In genomic region chr14:118756566-118756965, GRCm38 (mm10) we compare ENCODE assay signal across 31 mouse cellular contexts. TPM values are rescaled to one million over a fixed set of nuclear protein-coding genes. Genes with fewer than 3 reads are reported as not detected.
DNase-seq lines count a peak whose midpoint lies in the region; ATAC-seq and TF ChIP-seq lines count a peak whose summit lies in the region.
"Had no signal": no experiment of that assay in that cellular context is flagged by ENCODE, and none has a peak within 500 bp of the region (broad histone marks: within the 10 kb centered on the region; RNA-seq: fewer than 3 reads in every experiment).

No protein-coding gene starts in this region.

- TF ChIP-seq CTCF in kidney, adult 2 months (conservative IDR thresholded peaks at IDR 0.05; ENCODE audit: insufficient read depth, insufficient read length, low read depth, low read length) = no peak
- no peak for TF ChIP-seq CTCF in liver, adult 2 months (IDR thresholded peaks at IDR 0.05; ENCODE audit: low read depth, low read length)

- no peak overlapping the region for H3K4me3 ChIP-seq in kidney, adult 2 months (ENCODE audit: insufficient read depth, low read depth, low read length)
- H3K4me3 ChIP-seq in kidney, embryonic 15.5 days (replicated peaks) = no peak overlapping the region
- no peak overlapping the region for H3K4me3 ChIP-seq in liver, adult 2 months (ENCODE audit: insufficient read depth, low read depth, low read length)
- no peak overlapping the region for H3K4me3 ChIP-seq in liver, embryonic 11.5 days (ENCODE audit: low read depth, low read length)
- H3K4me3 ChIP-seq: embryonic facial prominence, embryonic 10.5 days; embryonic facial prominence, embryonic 13.5 days; erythroblast, embryonic 14.5 days; forebrain, embryonic 10.5 days; forebrain, embryonic 13.5 days; heart, embryonic 12.5 days; heart, embryonic 15.5 days; hindbrain, embryonic 10.5 days; hindbrain, embryonic 13.5 days had no signal

- no peak overlapping the region for H3K4me2 ChIP-seq in kidney, embryonic 15.5 days
- no peak overlapping the region for H3K4me2 ChIP-seq in liver, embryonic 11.5 days
- H3K4me2 ChIP-seq: embryonic facial prominence, embryonic 13.5 days; forebrain, embryonic 13.5 days; heart, embryonic 12.5 days; heart, embryonic 15.5 days; hindbrain, embryonic 13.5 days had no signal

- no peaks in the 10 kb centered on the region for H3K36me3 ChIP-seq in kidney, adult 2 months (ENCODE audit: control insufficient read depth, insufficient read depth, low read length)
- H3K36me3 ChIP-seq in kidney, embryonic 15.5 days = no peaks in the 10 kb centered on the region
- no peaks in the 10 kb centered on the region for H3K36me3 ChIP-seq in liver, adult 2 months (ENCODE audit: control insufficient read depth, insufficient read depth, low read length)
- no peaks in the 10 kb centered on the region for H3K36me3 ChIP-seq in liver, embryonic 11.5 days (ENCODE audit: control insufficient read depth, insufficient read depth, low read length)
- H3K36me3 ChIP-seq: embryonic facial prominence, embryonic 10.5 days; embryonic facial prominence, embryonic 13.5 days; forebrain, embryonic 10.5 days; heart, embryonic 12.5 days; heart, embryonic 15.5 days; hindbrain, embryonic 10.5 days; hindbrain, embryonic 13.5 days had no signal

- H3K9me3 ChIP-seq in kidney, embryonic 15.5 days (replicated peaks) = no peaks in the 10 kb centered on the region
- H3K9me3 ChIP-seq in liver, embryonic 11.5 days (ENCODE audit: control insufficient read depth, low read length) = no peaks in the 10 kb centered on the region
- H3K9me3 ChIP-seq: embryonic facial prominence, embryonic 10.5 days; embryonic facial prominence, embryonic 13.5 days; forebrain, embryonic 10.5 days; forebrain, embryonic 13.5 days; heart, embryonic 12.5 days; heart, embryonic 15.5 days; hindbrain, embryonic 10.5 days; hindbrain, embryonic 13.5 days had no signal

- no peak overlapping the region for H3K27ac ChIP-seq in kidney, adult 2 months (ENCODE audit: insufficient read depth, low read depth, low read length)
- no peak overlapping the region for H3K27ac ChIP-seq in kidney, embryonic 15.5 days
- no peak overlapping the region for H3K27ac ChIP-seq in liver, adult 2 months (replicated peaks; ENCODE audit: insufficient read depth, low read depth, low read length)
- H3K27ac ChIP-seq in liver, embryonic 11.5 days (ENCODE audit: low read depth, low read length) = no peak overlapping the region
- H3K27ac ChIP-seq: embryonic facial prominence, embryonic 10.5 days; embryonic facial prominence, embryonic 13.5 days; forebrain, embryonic 10.5 days; forebrain, embryonic 13.5 days; heart, embryonic 15.5 days; hindbrain, embryonic 10.5 days; hindbrain, embryonic 13.5 days had no signal

- no peak for TF ChIP-seq POLR2A in kidney, adult 2 months (IDR thresholded peaks at IDR 0.05; ENCODE audit: low read depth, low read length)
- no peak for TF ChIP-seq POLR2A in liver, adult 2 months (IDR thresholded peaks at IDR 0.05; ENCODE audit: extremely low read depth, insufficient read depth, low read length)

- peak; percentile 31; the same call in 1 of the 2 replicates for ATAC-seq in frontal cortex, adult (ENCODE audit: low TSS enrichment)
- no peak for ATAC-seq in kidney, embryonic 15.5 days (replicated peaks; ENCODE audit: low FRiP score)
- ATAC-seq in liver, embryonic 11.5 days (replicated peaks; ENCODE audit: low FRiP score) = no peak
- ATAC-seq: activated CD4-positive, CD25-positive, alpha-beta regulatory T cell, adult 4 months; forebrain, embryonic 13.5 days; forebrain, embryonic 16.5 days; hindbrain, embryonic 16.5 days had no signal

- H3K4me1 ChIP-seq in kidney, adult 2 months (ENCODE audit: control insufficient read depth, insufficient read depth, low read length) = peaks cover 8% of the 10 kb centered on the region; the same call in 1 of the 2 replicates
- H3K4me1 ChIP-seq in kidney, embryonic 15.5 days = no peaks in the 10 kb centered on the region
- no peaks in the 10 kb centered on the region for H3K4me1 ChIP-seq in liver, adult 2 months (ENCODE audit: control insufficient read depth, insufficient read depth, low read length)
- H3K4me1 ChIP-seq in liver, embryonic 11.5 days (replicated peaks; ENCODE audit: control insufficient read depth, insufficient read depth, low read length) = no peaks in the 10 kb centered on the region
- H3K4me1 ChIP-seq: embryonic facial prominence, embryonic 10.5 days; embryonic facial prominence, embryonic 13.5 days; forebrain, embryonic 10.5 days; forebrain, embryonic 13.5 days; heart, embryonic 12.5 days; heart, embryonic 15.5 days; hindbrain, embryonic 13.5 days had no signal

- 33% methylated on average over 3 of the region's 3 CpGs for WGBS in kidney, adult 2 months
- WGBS in kidney, embryonic 15.5 days = 64% methylated on average over 3 of the region's 3 CpGs
- 44% methylated on average over 3 of the region's 3 CpGs for WGBS in liver, adult 2 months
- WGBS in liver, embryonic 11.5 days = 84% methylated on average over 3 of the region's 3 CpGs

- H3K27me3 ChIP-seq in kidney, adult 2 months (replicated peaks; ENCODE audit: control insufficient read depth, insufficient read depth, low read length) = no peaks in the 10 kb centered on the region
- no peaks in the 10 kb centered on the region for H3K27me3 ChIP-seq in kidney, embryonic 15.5 days
- H3K27me3 ChIP-seq in liver, adult 2 months (ENCODE audit: control insufficient read depth, insufficient read depth, low read length) = peaks cover 12% of the 10 kb centered on the region
- H3K27me3 ChIP-seq in liver, embryonic 11.5 days (replicated peaks; ENCODE audit: control insufficient read depth, insufficient read depth, low read length) = no peaks in the 10 kb centered on the region
- H3K27me3 ChIP-seq: embryonic facial prominence, embryonic 13.5 days; forebrain, embryonic 13.5 days; heart, embryonic 12.5 days; heart, embryonic 15.5 days; hindbrain, embryonic 13.5 days had no signal

- no peaks in the 10 kb centered on the region for H3K79me2 ChIP-seq in liver, adult 2 months (ENCODE audit: control insufficient read depth, insufficient read depth, low read length)

- no peak overlapping the region for H3K9ac ChIP-seq in kidney, embryonic 15.5 days
- H3K9ac ChIP-seq in liver, adult 2 months (ENCODE audit: low read depth, low read length) = no peak overlapping the region
- H3K9ac ChIP-seq in liver, embryonic 11.5 days (ENCODE audit: low read depth, low read length) = no peak overlapping the region
- H3K9ac ChIP-seq: embryonic facial prominence, embryonic 13.5 days; forebrain, embryonic 13.5 days; heart, embryonic 12.5 days; heart, embryonic 15.5 days; hindbrain, embryonic 13.5 days had no signal

- DNase-seq in frontal cortex, postnatal 14 days (ENCODE audit: low spot score in 2 of 2) = no peak
- peak; percentile 81 for DNase-seq in kidney, adult 2 months
- DNase-seq in liver, adult 2 months (ENCODE audit: extremely low read depth, low read depth, low spot score) = peak; percentile 34
- no peak for DNase-seq in liver, embryonic 11.5 days (ENCODE audit: low spot score)
- peak; percentile 64 to 79 for DNase-seq in kidney, postnatal 25 days
- DNase-seq in adrenal gland, postnatal 25 days = no peak
- DNase-seq: adrenal gland, adult 8-10 months; adrenal gland, postnatal 36 days; cerebellum, adult 18-20 months; cerebellum, adult 9-10 months; cerebellum, postnatal 25 days; embryo, embryonic 11 days; gastrocnemius, postnatal 25 days; heart, adult 18-20 months; heart, postnatal 10 days; heart, postnatal 36 days had no signal

RNA-seq across cellular contexts. Expression of gene Cldn10, which starts 31.1 kb away (rescaled TPM):
- 230 and 232 TPM in 2 replicates for polyA plus RNA-seq in kidney, adult 2 months (2012; rRNA removed)
- polyA plus RNA-seq in kidney, embryonic 15.5 days (2015; fragmentation: Nextera tagmentation; extraction: Ambion mirVana) = 22.8 and 25.3 TPM in 2 replicates
- 0.09 and 0.13 TPM in 2 replicates for total RNA-seq in liver, adult 2 months (2014; rRNA removed)
- not detected in 2 replicates for polyA plus RNA-seq in liver, adult 2 months (2012; rRNA removed)
- 0.30 and 0.47 TPM in 2 replicates for polyA plus RNA-seq in liver, embryonic 11.5 days (2014; fragmentation: Nextera tagmentation; extraction: Ambion mirVana)
- 0.15 TPM in 1 of 2 replicates, not detected in the other for total RNA-seq in adrenal gland, postnatal 25 days (2021)
- total RNA-seq: gastrocnemius, adult 8-10 months; gastrocnemius, postnatal 25 days had no signal
- polyA plus RNA-seq: erythroblast, embryonic 14.5 days had no signal

RNA-seq across cellular contexts. Expression of gene Abcc4, which starts 50.5 kb away (rescaled TPM):
- 30.8 and 31.3 TPM in 2 replicates for polyA plus RNA-seq in kidney, adult 2 months (2012; rRNA removed)
- polyA plus RNA-seq in kidney, embryonic 15.5 days (2015; fragmentation: Nextera tagmentation; extraction: Ambion mirVana) = 7.3 and 7.9 TPM in 2 replicates
- total RNA-seq in liver, adult 2 months (2014; rRNA removed) = 3.0 and 5.2 TPM in 2 replicates
- 0.89 and 1.5 TPM in 2 replicates for polyA plus RNA-seq in liver, adult 2 months (2012; rRNA removed)
- 4.5 and 5.8 TPM in 2 replicates for polyA plus RNA-seq in liver, embryonic 11.5 days (2014; fragmentation: Nextera tagmentation; extraction: Ambion mirVana)
- total RNA-seq in adrenal gland, postnatal 25 days (2021) = 18.7 and 21.1 TPM in 2 replicates

Comparison
In these comparisons a context has a peak if more than half of its experiments do, and no peak if none do; other contexts are left out.
1. DNase-seq: peak in kidney, adult 2 months (single experiment), liver, adult 2 months (single experiment) and kidney, postnatal 25 days (2 of 2); none in frontal cortex, postnatal 14 days (0 of 2), liver, embryonic 11.5 days (single experiment) and adrenal gland, postnatal 25 days (single experiment).
2. RNA of gene Cldn10, which starts 31.1 kb away (polyA plus RNA-seq): 230 to 232 TPM in kidney, adult 2 months and 22.8 to 25.3 TPM in kidney, embryonic 15.5 days; 0.30 to 0.47 TPM in liver, embryonic 11.5 days and not detected in liver, adult 2 months; every median in the first group is over 10 times any median in the second.